Mouse (Mus musculus): ENCODE data around the gene Cd5.

Gene Cd5

DNA sequence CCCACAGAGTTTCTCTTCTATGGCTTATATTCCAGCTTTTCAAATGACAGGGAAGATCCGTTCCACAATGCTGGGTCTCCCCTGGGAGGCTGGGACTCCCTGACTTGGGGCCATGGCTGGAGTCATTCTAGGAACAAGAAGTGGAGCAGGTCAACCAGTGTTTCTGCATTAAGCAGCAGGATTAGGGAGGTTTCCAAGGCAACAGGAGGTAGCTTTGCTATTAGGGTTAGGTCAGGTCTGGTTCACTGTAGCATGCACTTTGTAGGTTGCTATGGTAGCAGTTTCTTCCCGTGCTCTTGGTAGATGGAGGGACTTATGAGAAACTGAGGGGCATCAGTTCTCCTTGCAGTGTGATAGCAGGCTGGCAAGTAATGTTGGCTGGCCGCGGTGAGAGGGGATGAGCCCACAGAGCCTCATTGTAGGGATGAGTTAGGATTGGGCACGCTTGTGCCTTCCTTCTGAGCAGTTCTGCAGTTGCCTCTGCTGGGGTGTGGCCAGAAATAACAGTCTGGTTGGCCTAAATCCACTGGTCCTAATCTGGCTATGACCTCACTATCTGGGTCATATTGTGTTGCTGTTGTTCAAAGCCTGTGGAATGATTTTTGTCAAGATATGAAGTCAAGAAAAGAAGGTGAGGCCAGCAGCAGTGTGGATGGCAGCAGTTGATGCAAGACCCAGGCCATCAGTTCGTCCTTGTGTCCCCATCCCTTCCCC lies 37.6 kb downstream of the Cd5 start:
- no peak for DNase-seq (ENCODE audit: low spot score)

- DNase-seq (ENCODE audit: low spot score): no peak
These were observed 39.0 kb downstream of the Cd5 start for GRCm38 (mm10) chr19:10699851-10700250.

DNA sequence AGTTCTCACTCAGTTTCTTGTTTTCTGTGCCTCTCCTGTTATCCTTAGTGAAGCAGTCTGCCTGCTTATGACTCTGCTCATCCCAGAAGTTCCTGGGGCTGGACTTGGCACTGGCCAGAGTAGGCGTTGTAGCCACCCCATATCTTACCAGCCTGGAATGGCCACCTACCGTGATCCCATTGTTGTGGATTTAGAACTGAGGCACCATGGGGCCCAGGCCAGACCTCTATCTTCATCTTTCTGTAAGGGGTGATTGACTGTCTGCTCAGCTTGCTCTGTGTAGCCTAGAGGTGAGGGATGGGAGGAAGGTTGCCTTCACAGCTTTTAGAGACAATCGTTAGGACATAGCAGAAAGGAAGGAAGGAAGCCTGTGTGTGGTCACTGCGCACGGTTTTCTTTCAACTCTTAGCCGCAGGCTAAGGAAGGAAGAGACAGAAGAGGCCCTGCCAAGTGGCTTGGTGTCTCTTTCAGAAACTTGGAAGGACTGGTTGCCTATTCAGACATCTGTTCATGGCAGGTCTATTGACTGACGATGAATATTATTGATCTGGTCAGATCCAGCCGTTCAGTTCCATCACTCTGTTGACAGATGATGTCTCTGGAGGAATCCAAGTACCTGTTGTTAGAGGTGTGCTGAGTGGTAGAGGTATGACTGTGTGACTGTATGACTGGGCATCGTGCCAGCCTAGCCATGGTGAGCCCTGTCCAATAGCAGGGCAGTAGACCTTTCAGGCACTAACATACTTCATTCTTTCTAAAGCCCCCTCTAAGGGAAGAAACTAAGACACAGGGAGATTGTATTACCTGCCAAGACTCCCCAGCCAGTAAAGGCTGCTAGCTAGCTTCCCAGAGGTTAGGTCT lies 40.4 kb downstream of the Cd5 start:
- no peak for DNase-seq (ENCODE audit: low spot score)

GRCm38 (mm10) chr19:10695801-10696200 lies 43.0 kb downstream of the Cd5 start:
- no peak for DNase-seq (ENCODE audit: low spot score)

DNA sequence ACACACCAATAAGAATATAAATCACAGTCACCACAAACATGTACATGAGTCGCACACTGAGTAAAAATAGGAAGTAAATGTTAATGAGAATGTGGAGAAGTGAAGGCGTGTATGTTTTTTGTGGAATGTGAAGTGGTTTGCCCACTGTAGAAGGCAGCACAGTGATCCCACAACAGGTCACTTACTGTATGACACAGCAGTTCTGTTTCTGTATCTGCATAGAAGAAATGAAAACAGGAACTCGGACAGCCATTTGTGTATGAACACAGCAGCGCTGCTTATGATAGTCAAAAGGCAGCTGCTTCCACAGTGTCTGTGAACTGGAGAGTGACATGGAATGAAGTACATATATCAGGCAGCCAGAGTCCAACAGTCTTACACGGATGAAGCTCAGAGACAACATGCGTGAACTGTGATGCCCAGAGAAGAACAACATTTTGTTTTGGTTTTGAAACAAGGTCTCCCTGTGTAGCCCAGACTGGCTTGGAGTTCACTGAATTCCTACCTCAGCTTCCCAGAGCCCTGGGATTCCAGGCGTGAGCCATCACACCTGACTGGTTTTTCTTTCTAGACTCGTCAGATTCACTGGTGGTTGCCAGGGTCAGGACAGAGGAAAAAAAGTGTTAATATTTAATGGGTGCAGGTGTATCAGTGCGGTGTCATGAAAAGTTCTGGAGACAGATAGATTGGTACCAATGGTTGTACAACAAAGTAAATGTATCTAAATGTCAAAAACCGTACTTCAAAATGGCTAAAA lies 44.7 kb downstream of the Cd5 start:
- DNase-seq (ENCODE audit: low spot score): no peak

DNA sequence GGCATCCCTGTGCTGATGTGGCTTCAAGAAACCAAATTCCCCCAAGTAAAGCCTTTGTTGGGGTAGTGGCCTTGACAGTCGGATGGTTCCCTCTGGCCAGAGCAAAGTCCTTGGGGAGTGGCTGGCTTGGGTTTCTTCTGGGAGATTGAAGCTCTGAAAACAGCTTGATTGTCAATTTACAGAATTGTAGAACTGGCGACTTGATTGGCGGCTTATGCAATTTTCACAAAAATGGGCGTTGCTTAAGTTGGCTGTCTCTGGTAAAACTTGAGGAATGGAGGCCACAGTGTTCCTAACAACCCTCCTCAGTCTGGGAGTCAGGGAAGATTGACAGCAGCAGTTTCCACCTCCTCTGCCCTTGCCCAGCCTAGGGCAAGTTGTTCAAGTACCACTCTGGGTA lies 46.4 kb downstream of the Cd5 start:
- DNase-seq (ENCODE audit: low spot score): no peak

- DNase-seq (ENCODE audit: low spot score): peak; percentile 34
These were observed 47.1 kb downstream of the Cd5 start for GRCm38 (mm10) chr19:10691660-10692059.

- DNase-seq (ENCODE audit: low spot score): no peak
These were observed 47.7 kb downstream of the Cd5 start for GRCm38 (mm10) chr19:10691121-10691520.

DNA sequence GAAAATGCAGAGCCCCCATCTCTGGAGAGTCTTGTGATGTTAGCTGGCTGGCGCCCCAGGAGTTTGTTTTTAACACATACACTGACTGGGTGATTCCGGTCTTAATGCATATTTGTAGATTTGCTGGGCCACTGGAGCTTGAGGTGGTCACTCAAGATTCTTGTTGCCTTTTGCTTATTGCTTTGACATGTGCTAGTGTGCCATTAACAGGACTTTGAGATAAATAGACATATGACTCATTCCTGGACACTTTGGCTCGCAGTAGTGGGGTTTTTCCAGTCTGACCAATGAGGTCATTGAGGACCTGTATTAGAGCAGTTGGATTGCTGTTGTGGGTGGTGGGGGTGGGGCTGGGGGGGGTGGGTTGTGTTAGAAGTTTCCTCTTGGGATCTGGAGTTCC lies 48.5 kb downstream of the Cd5 start:
- no peak for DNase-seq (ENCODE audit: low spot score)

DNA sequence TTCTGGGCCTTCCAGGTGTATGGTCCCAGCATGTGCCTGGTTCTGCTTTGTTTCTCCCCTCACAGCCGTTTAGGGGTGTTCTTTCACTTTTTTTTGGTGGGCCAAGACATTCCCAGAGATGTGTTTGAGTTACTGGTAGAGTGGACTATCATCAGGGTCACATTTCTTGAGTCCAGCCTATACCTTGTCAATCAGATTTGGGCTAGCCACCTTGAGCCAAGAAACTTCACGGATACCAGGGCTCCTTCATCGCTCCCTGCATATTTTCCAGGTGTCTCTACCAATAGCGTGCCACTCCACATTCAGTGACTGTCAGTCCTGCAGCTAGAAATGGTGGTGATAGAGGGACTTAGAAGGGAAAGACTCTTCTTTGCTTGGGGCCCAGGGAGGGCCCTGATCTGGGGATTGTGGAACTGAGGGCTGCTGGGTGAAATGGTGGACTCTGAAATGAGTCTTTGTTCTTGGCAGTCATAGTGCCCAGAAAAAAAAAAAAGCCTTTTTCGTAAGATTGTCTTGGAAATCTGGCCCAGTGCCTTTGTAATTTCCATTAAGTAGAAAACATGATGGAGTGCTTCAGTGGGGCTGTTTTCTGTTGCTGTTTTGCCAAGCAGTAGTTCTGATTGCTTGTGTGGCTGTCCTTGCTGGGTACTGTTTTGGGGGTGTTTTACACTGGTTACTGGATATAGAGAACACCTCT lies 49.2 kb downstream of the Cd5 start:
- DNase-seq (ENCODE audit: low spot score): no peak

DNA sequence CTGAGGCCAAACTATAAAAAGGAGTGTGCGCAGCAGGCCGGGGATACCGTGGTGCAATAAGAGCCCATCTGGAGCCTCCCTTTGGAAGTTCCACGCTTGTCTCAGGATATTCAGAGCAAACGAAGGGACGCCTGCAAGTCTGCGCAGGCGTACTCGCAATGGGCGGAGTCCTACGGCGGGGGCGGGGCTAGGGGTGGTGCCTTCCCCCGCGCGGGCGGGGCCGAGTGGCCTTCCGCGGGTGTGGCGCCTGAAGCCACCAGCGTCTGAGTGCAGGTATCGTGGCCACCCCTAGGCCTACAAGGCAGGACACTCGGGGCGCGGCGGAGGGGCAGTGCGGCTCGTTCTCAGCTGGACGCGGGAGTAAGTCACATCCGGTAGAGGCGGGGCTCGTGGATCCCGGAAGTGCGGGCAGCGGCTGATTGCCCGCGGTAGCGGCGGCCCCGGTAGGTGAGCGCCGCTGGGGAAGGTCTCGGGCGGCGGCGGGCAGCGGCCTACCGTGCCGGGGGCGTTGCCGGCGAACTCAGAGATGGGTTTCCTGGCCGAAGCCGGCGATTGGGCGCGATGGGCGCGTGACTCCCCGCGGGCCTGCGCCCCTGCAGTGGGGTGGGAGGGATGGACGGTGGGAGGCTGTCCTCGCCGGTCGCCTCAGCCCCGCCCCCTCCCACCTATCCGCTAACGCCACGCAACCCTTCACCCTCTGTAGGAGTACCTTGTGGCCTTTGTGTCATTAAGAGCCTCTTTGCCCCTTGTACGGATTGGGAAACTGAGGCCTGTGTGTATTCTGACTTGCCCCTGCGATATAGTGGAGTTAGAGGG lies 50.1 kb downstream of the Cd5 start, which contains the start of gene Vps37c:
TSS of gene Vps37c (plus strand) at position 199 of the 816 bp plus-strand sequence.
- peak; percentile 89 for DNase-seq (ENCODE audit: low spot score)

GRCm38 (mm10) chr19:10685727-10686126 lies 53.1 kb downstream of the Cd5 start:
- no peak for DNase-seq (ENCODE audit: low spot score)

DNA sequence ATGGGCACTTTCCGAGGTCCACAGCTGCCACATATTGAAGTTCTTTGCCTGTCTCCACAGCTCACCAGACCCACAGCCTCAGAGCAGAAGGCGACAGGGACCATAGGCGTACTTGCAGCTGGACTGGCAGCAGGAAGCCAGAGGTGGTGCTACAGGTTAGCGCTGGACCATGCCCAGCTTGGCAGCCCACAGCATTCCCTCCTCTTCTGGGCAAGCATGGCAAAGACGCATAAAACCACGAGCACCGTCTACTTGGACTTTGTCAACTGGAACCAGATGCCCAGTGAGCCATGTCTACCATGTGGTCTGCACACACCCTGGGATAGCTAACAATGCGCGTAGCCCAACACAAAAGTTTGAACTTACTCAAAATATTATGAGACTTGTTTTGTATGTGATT lies 53.7 kb downstream of the Cd5 start:
- no peak for DNase-seq (ENCODE audit: low spot score)

- DNase-seq (ENCODE audit: low spot score): no peak
These were observed 57.2 kb downstream of the Cd5 start for GRCm38 (mm10) chr19:10681571-10681970.

DNA sequence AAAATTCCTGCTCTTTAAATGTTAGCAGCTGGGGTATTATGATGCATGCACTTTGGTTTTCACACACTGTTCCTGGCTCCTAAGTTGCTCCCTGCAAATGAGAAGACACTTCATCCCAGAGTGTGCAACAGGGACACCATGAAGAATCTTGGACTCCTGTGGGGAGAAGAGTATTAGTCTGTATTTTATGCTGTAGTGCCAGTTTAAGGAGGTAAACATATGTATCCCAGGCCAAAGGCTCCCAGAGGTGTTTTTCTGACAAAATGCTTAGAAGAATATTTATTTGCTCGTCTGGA lies 60.1 kb downstream of the Cd5 start:
- DNase-seq (ENCODE audit: low spot score): no peak

DNA sequence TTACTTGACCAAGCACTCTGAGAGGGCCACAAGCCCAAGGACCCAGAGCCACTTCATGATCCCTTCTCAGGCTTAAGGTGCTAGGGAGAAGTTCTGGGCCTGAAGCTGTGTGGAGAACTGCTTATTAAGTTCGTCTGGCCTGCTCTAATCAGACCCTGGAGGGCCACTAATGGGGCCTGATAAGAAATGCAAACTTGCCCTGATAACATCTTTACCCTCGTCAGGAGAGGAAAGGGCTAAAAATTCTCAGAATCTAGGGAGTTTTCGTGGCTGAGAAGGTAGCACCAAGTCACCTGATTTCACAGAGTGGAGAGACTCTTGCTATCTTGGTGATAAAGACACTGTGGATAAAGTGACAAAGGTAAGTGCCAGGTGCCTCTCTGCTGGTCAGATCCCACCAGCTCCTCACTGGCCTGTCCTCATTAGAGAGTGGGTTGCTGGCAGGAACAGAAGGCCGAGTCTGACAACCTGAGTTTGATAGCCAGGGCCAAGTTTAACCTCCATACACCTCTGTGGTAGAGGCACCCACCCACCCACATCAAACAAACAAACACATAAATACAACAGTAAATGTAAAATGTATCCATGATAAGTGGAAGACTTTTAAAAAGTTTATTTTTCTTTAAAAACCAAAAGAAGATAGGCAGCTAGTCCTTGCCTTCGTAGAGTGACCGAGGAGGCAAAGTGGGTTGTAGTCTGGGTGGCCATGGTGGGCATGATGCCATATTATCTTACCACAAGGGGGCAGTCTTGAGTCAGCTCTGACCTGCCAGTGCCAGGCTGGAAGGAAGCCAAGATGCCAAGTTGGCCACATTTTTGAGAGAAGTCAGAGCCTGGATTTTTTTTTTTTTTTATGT lies 60.7 kb downstream of the Cd5 start, which contains the start of gene Pga5:
TSS of gene Pga5 (minus strand) at position 157 of the 857 bp plus-strand sequence.
- peak; percentile 73 for DNase-seq (ENCODE audit: low spot score)

GRCm38 (mm10) chr19:10676656-10677055 lies 62.1 kb downstream of the Cd5 start:
- no peak for DNase-seq (ENCODE audit: low spot score)

GRCm38 (mm10) chr19:10673275-10673674 lies 65.5 kb downstream of the Cd5 start:
- DNase-seq (ENCODE audit: low spot score): no peak

GRCm38 (mm10) chr19:10671854-10672417 lies 66.9 kb downstream of the Cd5 start:
- DNase-seq (ENCODE audit: low spot score): no peak

DNA sequence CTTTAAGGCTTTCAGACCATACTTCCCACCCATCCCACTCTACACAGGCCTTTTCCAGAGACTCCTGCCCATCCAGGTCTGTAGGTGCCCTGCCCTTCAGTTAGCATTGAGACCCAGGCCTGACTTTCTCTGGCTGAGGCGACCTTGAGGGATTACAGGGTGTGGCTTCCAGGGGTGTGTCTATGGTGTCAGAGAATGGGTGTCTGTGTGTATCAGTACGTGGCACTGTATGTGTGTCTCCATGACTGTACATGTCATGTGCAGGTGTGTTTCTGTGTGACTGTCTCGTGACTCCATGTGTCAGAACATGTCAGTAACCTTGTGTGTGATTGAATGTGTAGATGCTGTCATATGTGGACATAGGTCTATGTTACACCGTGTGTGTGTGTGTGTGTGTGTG lies 67.5 kb downstream of the Cd5 start:
- DNase-seq (ENCODE audit: low spot score): no peak
